Mouse (Mus musculus) hindlimb bud, embryonic 11.5 days (tissue): ENCODE results near the gene Chchd2.
"Not testable (repeated sequence)": the region's sequence is repeated elsewhere in the genome, so short reads cannot be mapped to it uniquely, and the experiment has no call there.

Experiments used
- DNase-seq: peaks from one replicate; pipeline ENCODE4 v3.0.0-alpha.2; 2012; ENCODE audit warnings: low read depth, low spot score; ENCODE audit errors: extremely low spot score

Gene Chchd2

DNA sequence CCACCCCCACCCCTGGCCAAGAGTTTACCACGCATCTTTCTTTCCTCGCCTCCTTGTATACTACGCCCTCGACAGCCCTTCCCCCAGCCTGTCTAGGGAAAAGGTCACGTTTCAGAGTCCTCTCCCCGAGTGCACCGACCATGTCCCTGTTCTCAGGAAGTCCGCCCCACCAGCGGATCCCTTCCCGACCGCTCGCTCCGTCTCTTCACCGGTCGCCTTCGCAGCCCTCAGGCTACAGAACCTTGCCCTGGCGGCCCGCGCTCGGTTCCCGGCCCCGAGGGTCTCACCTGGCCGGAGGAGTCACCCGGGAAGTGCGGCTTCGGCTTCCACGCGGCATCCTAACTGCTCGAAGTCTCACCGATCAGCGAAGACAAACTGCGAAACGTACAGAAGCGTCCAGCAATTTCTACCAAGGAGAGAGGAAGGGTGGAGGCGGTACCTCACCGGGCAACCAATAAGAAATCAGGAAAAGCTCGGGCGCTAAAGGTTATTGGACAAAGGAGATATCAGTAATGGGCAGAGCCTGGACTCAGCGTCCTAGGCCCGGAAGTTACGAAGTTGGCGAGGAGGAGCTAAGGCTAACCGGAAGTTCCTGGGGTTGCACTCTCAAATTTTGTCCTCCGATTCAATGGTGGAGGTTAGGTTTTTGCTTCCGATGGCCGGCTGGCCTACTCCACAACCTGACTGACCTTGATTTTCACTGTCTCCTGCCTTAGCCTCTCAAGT lies at the start of gene Chchd2:
Gene Chchd2 (minus strand): TSS at position 560 of the 726 bp plus-strand sequence.
- DNase-seq, result peak; percentile 99

DNA sequence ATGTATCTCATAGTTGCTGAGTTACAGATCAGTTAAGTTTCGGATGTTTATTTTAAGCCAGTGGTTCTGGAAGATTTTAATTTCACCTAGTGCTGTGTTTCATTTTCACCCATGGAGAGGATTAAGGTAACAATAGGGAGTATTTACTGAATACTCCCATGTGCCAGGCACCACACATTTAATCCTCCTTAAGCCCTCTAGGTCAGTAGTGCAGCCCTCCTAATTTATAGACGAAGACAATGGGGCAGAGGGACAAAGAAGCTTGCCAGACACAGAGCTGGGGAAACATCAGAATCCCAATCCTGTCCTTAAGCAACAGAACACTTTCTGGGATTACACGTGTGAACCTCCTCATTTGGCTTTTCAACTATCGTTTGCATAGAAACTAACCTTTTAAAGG lies 49.7 kb upstream of the Chchd2 start:
- no peak for DNase-seq

DNA sequence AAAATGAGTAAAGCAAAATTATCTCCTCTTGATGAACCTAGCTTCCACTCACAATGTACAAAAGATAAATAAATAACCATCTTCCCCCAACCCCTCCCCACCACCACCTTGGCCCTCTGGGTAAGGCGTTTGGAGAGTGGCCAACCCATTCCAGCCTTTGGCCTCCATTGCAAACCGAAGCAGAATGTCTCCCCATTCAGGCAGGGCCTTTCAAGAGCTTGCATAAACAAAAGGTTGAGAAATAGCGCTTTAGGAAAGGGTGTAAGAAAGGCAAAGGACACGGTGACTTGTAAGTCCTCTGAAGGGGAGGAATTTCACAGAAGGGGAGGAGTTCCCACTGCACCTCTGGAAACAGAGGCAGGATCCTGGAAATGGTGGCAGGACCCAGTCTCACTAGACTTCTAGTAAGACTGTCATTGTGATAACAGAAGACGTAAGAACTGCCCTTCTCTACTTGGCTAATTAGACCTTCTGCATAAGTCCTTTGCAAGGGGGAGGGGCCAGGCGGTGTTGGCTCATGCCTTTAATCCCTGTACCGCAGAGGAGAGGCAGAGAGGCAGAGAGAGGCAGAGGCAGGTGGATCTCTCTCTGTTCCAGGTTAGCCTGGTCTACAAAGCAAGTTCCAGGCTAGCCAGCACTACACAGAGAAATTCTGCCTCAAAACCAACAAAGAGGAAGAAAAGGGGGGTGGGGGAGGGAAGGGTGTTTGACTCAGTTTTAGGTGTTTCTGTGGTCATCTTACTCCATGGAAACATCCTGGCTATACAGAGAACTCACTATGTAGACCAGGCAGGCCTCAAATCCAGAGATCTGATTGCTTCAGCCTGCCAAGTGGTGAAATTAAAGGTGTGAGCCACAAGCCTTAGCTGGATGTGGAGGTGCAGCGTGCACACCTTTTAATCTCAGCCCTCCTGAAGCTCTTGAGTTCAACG lies 42.9 kb upstream of the Chchd2 start:
- DNase-seq, result no peak

DNA sequence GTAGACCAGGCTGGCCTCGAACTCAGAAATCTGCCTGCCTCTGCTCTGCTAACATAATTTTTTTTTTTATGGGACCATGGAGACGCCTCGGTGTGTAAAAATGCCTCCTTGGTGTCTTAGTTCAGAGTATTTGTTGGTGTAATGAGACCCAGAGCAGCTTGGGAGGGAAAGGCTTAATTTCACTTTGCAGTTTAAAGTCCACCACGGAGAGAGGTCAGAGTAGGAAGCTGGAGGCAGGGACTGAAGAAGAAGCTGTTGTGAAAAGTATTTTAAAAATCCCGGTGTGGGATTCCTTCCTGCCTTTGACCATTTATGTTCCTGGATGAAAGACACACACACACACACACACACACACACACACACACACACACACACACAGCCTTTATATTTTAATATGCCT lies 38.7 kb upstream of the Chchd2 start:
- no peak for DNase-seq

DNA sequence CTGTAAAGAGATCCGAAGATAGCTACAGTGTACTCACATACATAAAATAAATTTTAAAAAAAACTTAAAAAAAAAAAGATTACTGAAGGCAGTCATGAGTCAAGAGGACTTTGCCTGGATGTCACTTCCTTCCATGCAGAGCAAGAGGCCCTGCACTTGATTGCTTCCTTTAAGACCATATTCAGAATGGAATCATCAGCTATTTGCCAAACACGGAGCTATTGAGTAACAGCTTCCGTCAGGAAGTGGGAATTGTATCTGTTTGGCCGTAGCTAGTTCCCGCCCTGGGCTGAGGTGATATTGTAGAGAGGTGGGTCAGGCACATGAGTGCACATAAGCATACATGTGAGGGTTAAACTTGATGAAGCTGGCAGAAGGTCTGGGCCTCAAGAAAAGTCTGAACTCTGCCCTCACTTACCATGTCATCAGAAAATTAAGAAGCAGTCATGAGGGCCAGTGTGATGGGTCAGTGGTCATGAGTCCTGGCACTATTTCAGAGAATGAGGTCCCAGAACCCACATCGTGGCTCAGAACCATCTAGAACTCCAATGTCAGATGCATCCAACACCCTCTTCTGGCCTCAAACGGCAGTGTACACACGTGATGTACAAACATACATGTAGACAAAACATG lies 37.7 kb upstream of the Chchd2 start:
- no peak for DNase-seq

DNA sequence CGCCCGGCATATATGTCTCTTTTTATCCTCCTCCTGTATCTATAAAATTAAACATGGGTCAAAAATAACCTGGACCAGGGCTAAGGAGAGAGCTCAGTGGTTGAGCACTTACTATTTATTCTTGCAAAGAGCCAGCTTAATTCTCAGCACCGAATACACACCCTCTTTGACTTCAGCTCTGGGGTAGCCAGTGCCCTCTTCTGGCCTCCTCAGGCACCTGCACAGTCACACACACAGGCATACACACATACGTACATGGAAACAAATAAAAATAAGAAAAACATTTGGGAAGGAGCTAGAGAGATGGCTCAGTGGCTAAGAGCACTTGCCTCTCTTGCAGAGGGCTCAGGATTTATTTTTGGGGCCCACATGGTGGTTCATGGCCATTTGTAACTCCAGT lies 34.7 kb upstream of the Chchd2 start:
- DNase-seq, result no peak

DNA sequence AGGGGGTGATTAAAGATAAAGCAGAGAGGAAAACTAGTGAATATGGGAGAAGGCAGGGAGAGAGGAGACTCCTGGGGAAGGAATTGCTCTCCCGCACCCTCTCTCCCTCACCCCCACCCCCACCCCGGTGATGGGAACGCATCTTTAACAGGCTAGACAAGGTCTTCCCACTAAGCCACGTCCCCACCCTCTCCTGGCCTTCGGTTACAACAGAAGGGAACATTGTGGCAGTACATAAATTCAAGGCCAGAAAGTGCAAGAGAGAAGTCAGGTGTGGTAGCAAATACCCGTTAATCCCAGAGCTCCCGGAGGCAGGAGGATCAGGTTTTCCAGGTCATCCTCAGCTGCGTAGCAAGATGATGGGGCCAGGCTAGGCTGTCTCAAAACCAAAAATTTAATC lies 32.0 kb upstream of the Chchd2 start:
- no peak for DNase-seq

DNA sequence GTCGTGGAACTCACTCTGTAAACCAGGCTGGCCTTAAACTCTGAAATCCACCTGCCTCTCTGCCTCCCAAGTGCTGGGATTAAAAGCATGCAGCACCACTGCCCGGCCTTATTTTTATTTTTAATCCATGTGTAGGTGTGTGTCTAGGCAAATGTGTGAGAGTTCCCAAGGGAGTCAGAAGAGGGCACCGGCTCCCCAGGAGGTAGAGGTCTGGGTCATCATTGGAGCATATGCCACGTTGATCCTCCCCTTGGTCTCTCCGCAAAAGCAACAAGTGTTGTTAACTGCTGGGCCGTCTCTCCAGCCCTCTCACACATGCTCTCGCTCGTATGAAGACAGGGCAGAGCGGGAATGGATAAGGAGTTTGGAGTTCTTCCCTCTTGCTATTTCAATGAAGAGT lies 31.5 kb upstream of the Chchd2 start:
- no peak for DNase-seq

DNA sequence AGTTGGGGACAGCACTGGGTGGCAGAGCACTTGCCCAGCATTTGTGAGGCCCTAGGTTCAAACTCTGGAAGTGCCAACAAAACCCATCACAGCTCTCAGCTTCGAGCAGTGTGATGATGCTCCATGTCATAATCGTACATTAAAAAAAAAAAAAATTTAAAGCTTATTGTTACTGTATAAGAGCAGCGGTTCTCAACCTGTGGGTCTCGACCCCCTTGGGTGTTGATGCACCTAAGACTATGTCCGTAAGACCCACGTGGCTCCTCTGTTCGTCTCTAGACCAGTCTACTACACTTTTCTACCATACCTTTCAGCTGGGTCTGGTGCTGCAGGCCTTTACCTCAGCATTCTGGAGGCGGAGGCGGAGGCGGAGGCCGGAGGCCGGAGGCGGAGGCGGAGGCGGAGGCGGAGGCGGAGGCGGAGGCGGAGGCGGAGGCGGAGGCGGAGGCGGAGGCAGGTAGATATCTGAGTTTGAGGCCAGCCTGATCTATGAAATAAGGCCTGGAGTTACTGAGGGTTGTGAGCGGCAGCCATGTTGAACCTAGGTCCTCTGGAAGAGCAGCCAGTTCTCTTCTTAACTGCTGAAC lies 30.9 kb upstream of the Chchd2 start:
- no peak for DNase-seq

DNA sequence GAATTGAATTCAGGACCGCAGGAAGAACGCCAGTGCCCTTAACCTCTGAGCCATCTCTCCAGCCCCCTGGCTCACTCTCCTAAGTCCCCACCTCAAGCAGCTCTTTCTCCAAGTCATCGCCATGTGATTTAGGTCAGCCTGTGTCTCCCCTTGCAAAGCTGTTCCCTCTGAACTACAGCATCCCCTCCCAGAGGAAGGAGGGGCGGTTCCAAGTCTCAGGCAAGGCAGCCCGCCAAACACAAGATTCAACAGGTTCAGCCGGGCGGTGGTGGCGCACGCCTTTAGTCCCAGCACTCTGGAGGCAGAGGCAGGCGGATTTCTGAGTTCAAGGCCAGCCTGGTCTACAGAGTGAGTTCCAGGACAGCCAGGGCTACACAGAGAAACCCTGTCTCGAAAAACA lies 28.2 kb upstream of the Chchd2 start:
- not testable (repeated sequence) for DNase-seq

DNA sequence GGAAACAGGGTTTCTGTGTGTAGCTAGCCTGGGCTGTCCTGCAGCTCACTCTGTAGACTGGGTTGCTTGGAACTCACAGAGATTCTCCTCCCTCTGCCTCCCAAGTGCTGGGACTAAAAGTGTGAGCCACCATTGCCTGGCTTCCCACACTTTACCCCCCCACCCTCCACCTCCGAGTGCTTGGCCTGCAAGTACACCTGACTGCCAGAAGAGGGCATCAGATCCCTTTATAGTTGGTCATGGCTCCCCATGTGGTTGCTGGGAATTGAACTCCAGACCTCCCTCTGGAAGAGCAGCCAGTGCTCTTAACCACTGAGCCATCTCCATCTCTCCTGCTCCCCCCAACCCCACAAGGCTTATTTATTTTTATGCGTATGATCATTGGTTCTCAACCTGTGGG lies 26.8 kb upstream of the Chchd2 start:
- no peak for DNase-seq

DNA sequence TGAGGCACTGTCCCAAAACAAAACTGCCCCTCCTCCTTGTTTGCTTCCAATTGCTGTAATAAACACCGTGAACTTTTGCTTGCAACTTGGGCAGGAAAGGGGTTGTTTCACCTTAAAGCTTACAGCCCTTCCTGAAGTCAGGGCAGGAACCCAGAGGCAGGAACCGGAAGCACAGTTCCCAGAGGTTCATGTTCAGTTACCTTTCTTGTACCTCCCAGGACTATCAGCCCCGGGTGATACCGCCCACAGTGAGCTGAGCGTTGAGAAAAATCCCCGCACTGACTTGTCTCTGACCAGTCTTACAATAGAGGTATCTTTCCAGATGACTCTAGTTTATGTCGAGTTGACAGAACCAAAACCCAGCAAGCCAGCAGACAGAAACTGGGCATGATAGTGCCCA lies 22.3 kb upstream of the Chchd2 start:
- no peak for DNase-seq

DNA sequence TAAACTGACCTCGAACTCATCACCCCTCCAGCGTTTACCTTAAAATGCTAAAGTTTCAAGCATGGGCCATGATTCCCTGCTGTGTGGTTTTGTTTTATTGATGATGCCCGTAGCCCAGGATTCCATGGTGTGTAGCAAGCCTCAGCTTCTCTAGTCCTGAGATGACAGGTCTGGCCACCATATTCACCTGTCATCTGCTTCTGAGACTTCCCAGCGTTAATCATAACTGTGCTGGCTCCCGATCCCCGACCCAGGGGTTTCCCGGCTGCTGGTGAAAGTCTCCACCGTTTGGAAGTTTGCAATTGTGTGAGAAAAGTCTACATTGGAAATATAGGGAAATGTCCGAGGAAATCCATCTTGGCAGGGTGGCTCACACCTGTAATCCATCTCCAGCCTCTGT lies 21.9 kb upstream of the Chchd2 start:
- DNase-seq, result no peak

DNA sequence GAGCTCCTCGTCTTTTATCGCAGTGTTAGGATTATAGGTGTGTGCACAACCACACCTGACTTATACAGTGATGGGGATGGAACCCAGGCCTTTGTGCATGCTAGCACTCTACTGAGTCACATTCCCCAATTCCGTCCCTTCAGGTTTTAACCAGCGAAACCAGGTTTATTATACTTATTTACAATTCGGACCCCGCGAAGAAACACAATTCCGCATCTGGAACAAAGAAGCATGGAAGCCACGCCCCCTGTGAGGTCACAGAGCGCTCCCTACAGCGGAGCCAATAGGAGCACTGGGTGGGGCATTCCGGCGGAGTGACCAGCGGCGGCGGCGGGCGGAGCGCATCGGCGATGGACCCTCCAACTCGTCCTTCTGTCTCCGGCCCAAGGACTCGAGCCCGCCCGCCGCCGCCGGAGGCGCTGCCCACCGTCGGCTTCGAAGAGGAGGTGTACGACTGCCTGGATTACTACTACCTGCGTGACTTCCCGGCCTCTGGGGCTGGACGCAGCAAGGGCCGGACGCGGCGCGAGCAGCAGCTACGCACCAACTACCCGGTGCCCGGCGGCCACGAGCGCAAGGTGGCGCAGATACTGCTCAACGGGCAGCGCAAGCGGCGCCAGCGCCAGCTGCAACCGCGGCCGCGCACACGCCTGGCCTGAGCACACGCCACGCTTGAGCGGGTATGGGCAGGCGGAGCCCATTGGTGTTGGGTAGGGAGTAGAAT lies 21.1 kb upstream of the Chchd2 start, which contains the start of gene Nupr1l:
Gene Nupr1l (plus strand): TSS at position 299 of the 724 bp plus-strand sequence.
- DNase-seq, result peak; percentile 89

DNA sequence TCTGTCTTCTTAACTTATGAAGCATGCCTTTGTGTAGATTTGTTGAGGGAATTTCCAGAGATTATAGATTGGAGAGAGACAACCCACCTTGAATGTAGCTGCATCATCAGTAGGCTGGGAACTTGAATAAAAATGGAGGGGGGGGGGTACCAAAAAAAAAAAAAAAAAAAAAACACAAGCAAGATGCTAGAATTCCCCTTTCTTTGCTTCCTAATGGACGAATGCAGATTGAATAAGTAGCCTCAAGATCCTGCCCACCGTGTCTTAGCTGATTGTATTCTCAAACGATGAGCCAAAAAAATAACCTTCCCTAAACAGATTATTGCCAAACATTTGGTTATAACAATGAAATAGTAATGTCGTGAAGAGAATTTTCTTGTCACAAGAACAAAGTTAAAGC lies 20.5 kb upstream of the Chchd2 start:
- no peak for DNase-seq

DNA sequence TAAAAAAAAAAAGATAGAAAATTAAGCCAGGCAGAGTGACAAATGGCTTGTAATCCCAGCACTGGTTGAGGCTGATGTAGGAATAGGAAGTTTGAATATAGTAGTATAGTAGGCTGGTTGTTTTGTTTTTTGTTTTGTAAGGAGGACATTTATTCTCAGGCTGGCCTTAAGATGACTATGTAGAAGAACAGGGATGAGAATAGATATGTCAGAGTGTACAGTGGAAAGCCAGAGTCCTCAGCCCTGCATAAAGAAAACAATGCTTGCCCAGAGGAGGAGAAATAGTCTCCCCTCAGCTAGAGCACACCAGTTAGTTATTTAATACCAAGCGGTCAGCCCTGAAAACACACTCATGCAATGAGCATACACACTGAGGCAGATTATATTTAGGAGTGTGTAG lies 11.2 kb upstream of the Chchd2 start, which contains the start of gene Phkg1:
Gene Phkg1 (minus strand): TSS at position 101 of the 400 bp plus-strand sequence.
- DNase-seq, result no peak

DNA sequence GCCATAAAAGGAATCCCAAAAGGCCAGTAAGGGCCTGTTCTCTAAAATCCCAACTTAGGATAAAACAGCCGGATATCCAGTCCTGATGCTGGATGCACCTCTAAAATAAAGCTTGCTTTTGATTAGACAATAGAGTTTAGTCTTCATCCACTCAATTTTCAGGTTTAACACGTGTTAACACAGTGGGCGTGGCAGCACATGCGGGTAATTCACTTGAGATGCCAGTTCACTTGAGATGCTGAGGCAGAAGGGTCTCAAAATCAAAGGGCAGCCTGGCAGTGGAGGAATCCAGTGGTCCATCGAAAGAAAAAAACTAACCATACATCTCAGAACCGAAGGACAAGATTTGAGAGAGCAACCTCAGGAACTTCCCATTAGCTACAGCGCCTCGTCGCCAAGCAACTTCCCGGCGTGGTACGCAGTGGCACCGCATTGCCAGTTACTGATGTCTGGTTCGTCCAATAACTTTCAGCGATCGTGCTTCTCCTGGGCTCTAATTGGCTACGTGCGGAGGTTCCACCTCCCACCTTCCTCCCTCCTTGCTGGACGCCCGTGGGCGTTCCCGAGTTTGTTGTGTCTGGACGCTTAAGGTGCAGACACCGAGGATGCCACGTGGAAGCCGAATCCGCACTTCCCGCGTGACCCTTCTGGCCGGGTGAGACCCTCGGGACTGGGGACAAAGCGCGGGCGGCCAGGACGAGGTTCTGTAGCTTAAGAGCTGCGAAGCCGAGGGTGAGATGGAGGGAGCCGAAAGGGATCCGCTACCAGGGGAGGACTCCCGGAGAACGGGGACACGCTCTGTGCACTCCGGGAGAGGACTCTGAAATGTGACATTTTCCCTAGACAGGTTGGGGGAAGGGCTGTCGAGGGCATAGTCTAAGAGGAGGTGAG lies 8.2 kb upstream of the Chchd2 start, which contains the start of gene Zbed5:
Gene Zbed5 (plus strand): TSS at position 526 of the 891 bp plus-strand sequence.
- DNase-seq, result peak; percentile 96

DNA sequence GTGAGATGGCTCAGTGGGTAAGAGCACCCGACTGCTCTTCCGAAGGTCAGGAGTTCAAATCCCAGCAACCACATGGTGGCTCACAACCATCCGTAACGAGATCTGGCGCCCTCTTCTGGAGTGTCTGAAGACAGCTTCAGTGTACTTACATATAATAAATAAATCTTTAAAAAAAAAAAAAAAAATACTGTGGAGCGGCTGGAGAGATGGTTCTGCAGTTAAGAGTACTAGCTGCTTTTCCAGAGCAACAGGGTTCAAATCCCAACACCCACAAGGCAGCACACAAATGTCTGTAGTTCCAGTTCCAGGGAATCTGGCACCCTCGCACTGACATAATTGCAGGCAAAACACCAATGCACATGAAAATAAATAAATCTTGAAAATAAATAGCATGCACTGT lies 3.1 kb upstream of the Chchd2 start:
- not testable (repeated sequence) for DNase-seq

DNA sequence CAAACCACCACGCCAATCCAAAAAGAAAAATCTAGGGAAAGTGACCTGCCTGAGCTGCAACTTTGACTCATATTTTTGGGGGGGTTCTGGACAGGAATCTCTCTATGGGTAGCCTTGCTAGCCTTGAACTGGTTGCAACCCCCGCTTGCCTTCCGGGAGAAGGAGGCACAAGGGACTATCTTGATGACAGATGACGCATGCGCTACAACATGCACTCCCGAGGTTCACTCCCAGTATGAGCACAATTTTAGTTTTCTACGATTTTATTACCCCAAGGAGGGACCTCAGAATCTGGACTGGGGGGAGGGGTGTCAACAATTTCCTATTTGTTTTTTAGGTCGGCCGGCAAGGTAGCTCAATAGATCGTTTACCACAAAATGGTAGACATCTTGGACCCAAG lies 999 bp downstream of the Chchd2 start:
- DNase-seq, result no peak
